Mouse (Mus musculus) left cerebral cortex, postnatal 36 days (tissue): Measurements from ENCODE around the gene Lingo1. TPM values are rescaled to one million over a fixed set of nuclear protein-coding genes. Genes with fewer than 3 reads are reported as not detected.

Experiments used
- DNase-seq, 2 experiments: peaks; one replicate each; pipeline ENCODE4 v3.0.0; 2021 to 2022; ENCODE audit warnings: low spot score in 2 of 2, mixed read lengths in 1 of 2
- intact Hi-C: fragments of 180-260 bp; cut with DNase I; formaldehyde crosslinking; loops from one replicate; pipeline ENCODE4 v1.15.1; 2025
- total RNA-seq, 2 experiments: library from RNA; stranded (reverse); gene quantifications; 2 replicates each; pipeline ENCODE4 v1.2.3; 2021

Gene Lingo1
- total RNA-seq, 2 experiments from 2014 or later, result 455 to 509 TPM

- intact Hi-C loops, result no loop called here
- DNase-seq, result no peak
Measured at GRCm38 (mm10) chr9:56651586-56651985, 144.7 kb downstream of the Lingo1 start.

GRCm38 (mm10) chr9:56646227-56647025, 149.8 kb downstream of the Lingo1 start:
- peak in 1 of 2 experiments; percentile 70 for DNase-seq
- intact Hi-C loops, result no loop called here

- intact Hi-C loops, result no loop called here
- no peak for DNase-seq
Measured at GRCm38 (mm10) chr9:56643474-56643873, 152.8 kb downstream of the Lingo1 start.

GRCm38 (mm10) chr9:56638226-56638905, 157.9 kb downstream of the Lingo1 start:
- DNase-seq, result no peak
- intact Hi-C loops, result no loop called here

- intact Hi-C loops, result loop anchor here (1.0 to 2.0 kb wide), 5 partner anchors 21 to 159 kb away; partner anchors contain the start of gene Lingo1
- peak; percentile 81 to 88 for DNase-seq
Measured at GRCm38 (mm10) chr9:56637403-56637857, 158.8 kb downstream of the Lingo1 start.

GRCm38 (mm10) chr9:56636766-56637402, 159.4 kb downstream of the Lingo1 start:
- DNase-seq, result no peak
- intact Hi-C loops, result loop anchor here (1.0 to 2.0 kb wide), 5 partner anchors 21 to 160 kb away; partner anchors contain the start of gene Lingo1

DNA sequence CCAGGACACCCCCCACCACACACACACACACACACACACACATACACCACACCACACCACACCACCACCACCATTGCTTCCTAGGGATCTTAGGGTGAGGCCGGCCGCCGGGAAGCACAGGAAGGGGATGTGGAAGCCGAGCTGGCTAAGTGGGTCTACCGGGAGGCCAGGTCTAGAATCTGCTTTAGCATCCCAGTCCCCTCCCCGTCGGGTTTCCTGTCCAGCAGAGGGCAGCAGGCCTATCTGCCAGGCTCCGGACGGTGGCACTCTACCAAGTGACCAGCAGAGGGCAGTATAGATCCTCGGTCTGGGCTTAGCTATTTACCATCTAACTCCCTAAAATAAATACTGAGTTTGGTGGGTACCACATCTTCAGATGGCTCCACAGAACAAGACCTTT, 160.1 kb downstream of the Lingo1 start:
- peak; percentile 90 to 91 for DNase-seq
- intact Hi-C loops, result loop anchor here (2.0 kb wide), 2 partner anchors 51 to 161 kb away; partner anchors contain the start of gene Lingo1

GRCm38 (mm10) chr9:56635498-56636121, 160.7 kb downstream of the Lingo1 start:
- intact Hi-C loops, result loop anchor here (2.0 kb wide), 2 partner anchors 51 to 161 kb away; partner anchors contain the start of gene Lingo1
- DNase-seq, result peak; percentile 79 to 85

- intact Hi-C loops, result no loop called here
- peak in 1 of 2 experiments; percentile 62 for DNase-seq
Measured at GRCm38 (mm10) chr9:56635121-56635497, 161.2 kb downstream of the Lingo1 start.

GRCm38 (mm10) chr9:56634406-56635120, 161.7 kb downstream of the Lingo1 start:
- no peak for DNase-seq
- intact Hi-C loops, result no loop called here

GRCm38 (mm10) chr9:56633449-56634225, 162.6 kb downstream of the Lingo1 start:
- intact Hi-C loops, result no loop called here
- DNase-seq, result no peak

GRCm38 (mm10) chr9:56630945-56631344, 165.3 kb downstream of the Lingo1 start:
- intact Hi-C loops, result no loop called here
- no peak for DNase-seq

- no peak for DNase-seq
- intact Hi-C loops, result no loop called here
Measured at GRCm38 (mm10) chr9:56629674-56630397, 166.4 kb downstream of the Lingo1 start.

DNA sequence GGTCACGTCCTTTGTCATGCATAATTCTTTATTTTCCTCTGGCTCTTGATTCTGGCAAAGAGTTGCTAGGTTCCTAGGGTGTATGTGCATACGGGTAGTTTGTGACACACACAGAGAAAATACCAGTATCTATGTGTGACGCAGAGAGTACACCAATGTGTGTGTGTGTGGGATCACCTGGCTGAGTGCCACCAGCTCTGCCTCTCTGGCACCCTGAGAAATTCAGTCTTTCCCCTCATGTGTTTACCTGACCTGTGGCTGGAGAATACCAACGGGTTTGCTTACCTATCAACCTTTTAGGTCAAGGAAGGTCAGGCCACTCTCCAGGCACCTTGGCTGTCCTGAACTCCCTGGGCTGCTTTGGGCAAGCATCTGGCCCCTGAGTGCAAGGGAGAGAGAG, 169.0 kb downstream of the Lingo1 start:
- intact Hi-C loops, result no loop called here
- DNase-seq, result no peak

DNA sequence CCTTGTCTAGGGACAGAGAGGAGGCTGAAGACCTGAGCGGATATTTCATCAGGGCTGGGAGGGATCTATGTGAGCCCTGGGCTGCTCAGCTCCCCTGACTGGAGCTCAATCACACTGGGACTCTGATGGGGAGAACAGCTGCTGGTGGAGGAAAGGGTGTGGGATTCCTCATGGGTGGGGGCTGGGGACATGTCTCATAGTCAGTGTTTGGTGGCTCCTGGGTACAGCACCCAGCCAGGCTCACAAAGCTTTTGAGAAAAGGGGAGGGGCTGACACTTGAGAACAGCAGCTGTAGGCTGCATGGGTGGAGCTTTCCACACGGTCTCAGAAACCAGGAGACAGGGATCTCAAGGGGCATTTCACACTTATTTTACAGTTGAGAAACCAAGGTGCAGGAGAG, 171.3 kb downstream of the Lingo1 start:
- no peak for DNase-seq
- intact Hi-C loops, result no loop called here

DNA sequence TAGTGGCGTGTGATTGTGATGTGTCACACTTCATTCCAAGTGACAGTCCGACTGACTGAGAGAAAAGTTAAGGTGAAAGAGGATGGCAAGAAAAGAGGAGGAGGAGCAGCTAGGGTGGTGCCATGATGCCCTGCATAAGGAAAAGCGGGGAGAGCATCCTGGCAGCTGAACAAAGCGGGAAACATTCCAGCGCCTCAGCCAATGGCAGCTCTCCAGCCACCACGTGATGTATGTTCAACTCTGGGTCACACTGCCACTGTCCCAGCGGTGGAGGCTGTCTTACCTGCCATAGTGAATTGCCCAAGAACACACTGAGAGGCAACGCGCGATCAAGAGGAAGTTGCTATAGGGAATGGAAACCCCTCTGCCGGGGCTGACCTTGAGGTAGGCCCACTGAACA, 172.9 kb downstream of the Lingo1 start:
- intact Hi-C loops, result no loop called here

GRCm38 (mm10) chr9:56622761-56623160, 173.5 kb downstream of the Lingo1 start:
- intact Hi-C loops, result no loop called here
- no peak for DNase-seq

More for the DNA sequence above, 172.9 kb downstream of the Lingo1 start:
- no peak for DNase-seq
